Mouse (Mus musculus): ENCODE results near the gene Pigk. TPM values are rescaled to one million over a fixed set of nuclear protein-coding genes. Genes with fewer than 3 reads are reported as not detected.

Gene Pigk
- polyA plus RNA-seq, 1 experiment = 38.6 TPM

- no peak for TF ChIP-seq POLR2A (IDR thresholded peaks at IDR 0.05; ENCODE audit: borderline replicate concordance, low read depth, low read length)
- TF ChIP-seq CTCF (IDR thresholded peaks at IDR 0.05; ENCODE audit: low read depth, low read length) = no peak
These were observed 166.4 kb downstream of the Pigk start for GRCm38 (mm10) chr3:152880121-152880835.

GRCm38 (mm10) chr3:152881706-152882105 is 167.8 kb downstream of the Pigk start:
- no peak overlapping the region for H3K4me3 ChIP-seq (ENCODE audit: insufficient read depth, low read length)
- H3K27ac ChIP-seq (ENCODE audit: insufficient read depth, low read depth, low read length) = no peak overlapping the region
- TF ChIP-seq CTCF (IDR thresholded peaks at IDR 0.05; ENCODE audit: low read depth, low read length) = no peak
- no peak for TF ChIP-seq POLR2A (IDR thresholded peaks at IDR 0.05; ENCODE audit: borderline replicate concordance, low read depth, low read length)
- H3K4me1 ChIP-seq (ENCODE audit: control insufficient read depth, insufficient read depth, low read length) = no peaks in the 10 kb centered on the region; the same call in 1 of the 2 replicates

More at GRCm38 (mm10) chr3:152880121-152880835, 166.4 kb downstream of the Pigk start:
- H3K4me1 ChIP-seq (ENCODE audit: control insufficient read depth, insufficient read depth, low read length) = no peaks in the 10 kb centered on the region; the same call in 1 of the 2 replicates
- H3K4me3 ChIP-seq (ENCODE audit: insufficient read depth, low read length) = no peak overlapping the region
- no peak overlapping the region for H3K27ac ChIP-seq (ENCODE audit: insufficient read depth, low read depth, low read length)

GRCm38 (mm10) chr3:152883556-152883955 is 169.7 kb downstream of the Pigk start:
- no peak overlapping the region for H3K4me3 ChIP-seq (ENCODE audit: insufficient read depth, low read length)
- TF ChIP-seq POLR2A (IDR thresholded peaks at IDR 0.05; ENCODE audit: borderline replicate concordance, low read depth, low read length) (no peak), CTCF (IDR thresholded peaks at IDR 0.05; ENCODE audit: low read depth, low read length) (no peak)
- no peak overlapping the region for H3K27ac ChIP-seq (ENCODE audit: insufficient read depth, low read depth, low read length)
- H3K4me1 ChIP-seq (ENCODE audit: control insufficient read depth, insufficient read depth, low read length) = no peaks in the 10 kb centered on the region; the same call in 1 of the 2 replicates

GRCm38 (mm10) chr3:152886749-152887148 is 172.8 kb downstream of the Pigk start:
- Histone ChIP-seq H3K27ac (ENCODE audit: insufficient read depth, low read depth, low read length) (no peak overlapping the region), H3K4me1 (ENCODE audit: control insufficient read depth, insufficient read depth, low read length) (no peaks in the 10 kb centered on the region; the same call in 1 of the 2 replicates), H3K4me3 (ENCODE audit: insufficient read depth, low read length) (no peak overlapping the region)
- TF ChIP-seq POLR2A (IDR thresholded peaks at IDR 0.05; ENCODE audit: borderline replicate concordance, low read depth, low read length) = no peak
- no peak for TF ChIP-seq CTCF (IDR thresholded peaks at IDR 0.05; ENCODE audit: low read depth, low read length)

- Histone ChIP-seq H3K4me3 (ENCODE audit: insufficient read depth, low read length) (no peak overlapping the region), H3K27ac (ENCODE audit: insufficient read depth, low read depth, low read length) (no peak overlapping the region), H3K4me1 (ENCODE audit: control insufficient read depth, insufficient read depth, low read length) (no peaks in the 10 kb centered on the region; the same call in 1 of the 2 replicates)
- TF ChIP-seq CTCF (IDR thresholded peaks at IDR 0.05; ENCODE audit: low read depth, low read length) = no peak
- no peak for TF ChIP-seq POLR2A (IDR thresholded peaks at IDR 0.05; ENCODE audit: borderline replicate concordance, low read depth, low read length)
These were observed 174.2 kb downstream of the Pigk start for GRCm38 (mm10) chr3:152888116-152888515.

GRCm38 (mm10) chr3:152894935-152895334 is 181.0 kb downstream of the Pigk start:
- peak overlapping the region; percentile 21; the same call in 1 of the 2 replicates for H3K27ac ChIP-seq (ENCODE audit: insufficient read depth, low read depth, low read length)
- no peak overlapping the region for H3K4me3 ChIP-seq (ENCODE audit: insufficient read depth, low read length)
- peaks cover 8% of the 10 kb centered on the region for H3K4me1 ChIP-seq (ENCODE audit: control insufficient read depth, insufficient read depth, low read length)
- TF ChIP-seq CTCF (IDR thresholded peaks at IDR 0.05; ENCODE audit: low read depth, low read length) = no peak
- TF ChIP-seq POLR2A (IDR thresholded peaks at IDR 0.05; ENCODE audit: borderline replicate concordance, low read depth, low read length) = no peak

- Histone ChIP-seq H3K4me1 (ENCODE audit: control insufficient read depth, insufficient read depth, low read length) (peaks cover 8% of the 10 kb centered on the region), H3K27ac (ENCODE audit: insufficient read depth, low read depth, low read length) (no peak overlapping the region), H3K4me3 (ENCODE audit: insufficient read depth, low read length) (no peak overlapping the region)
- no peak for TF ChIP-seq POLR2A (IDR thresholded peaks at IDR 0.05; ENCODE audit: borderline replicate concordance, low read depth, low read length)
- TF ChIP-seq CTCF (IDR thresholded peaks at IDR 0.05; ENCODE audit: low read depth, low read length) = no peak
These were observed 182.2 kb downstream of the Pigk start for GRCm38 (mm10) chr3:152896111-152896510.

- Histone ChIP-seq H3K27ac (ENCODE audit: insufficient read depth, low read depth, low read length) (no peak overlapping the region), H3K4me1 (ENCODE audit: control insufficient read depth, insufficient read depth, low read length) (peaks cover 8% of the 10 kb centered on the region), H3K4me3 (ENCODE audit: insufficient read depth, low read length) (no peak overlapping the region)
- no peak for TF ChIP-seq CTCF (IDR thresholded peaks at IDR 0.05; ENCODE audit: low read depth, low read length)
- no peak for TF ChIP-seq POLR2A (IDR thresholded peaks at IDR 0.05; ENCODE audit: borderline replicate concordance, low read depth, low read length)
These were observed 183.3 kb downstream of the Pigk start for GRCm38 (mm10) chr3:152897196-152897595.

GRCm38 (mm10) chr3:152898906-152899305 is 185.0 kb downstream of the Pigk start:
- TF ChIP-seq CTCF (IDR thresholded peaks at IDR 0.05; ENCODE audit: low read depth, low read length) (no peak), POLR2A (IDR thresholded peaks at IDR 0.05; ENCODE audit: borderline replicate concordance, low read depth, low read length) (no peak)
- H3K27ac ChIP-seq (ENCODE audit: insufficient read depth, low read depth, low read length) = no peak overlapping the region
- H3K4me1 ChIP-seq (ENCODE audit: control insufficient read depth, insufficient read depth, low read length) = peaks cover 8% of the 10 kb centered on the region
- no peak overlapping the region for H3K4me3 ChIP-seq (ENCODE audit: insufficient read depth, low read length)

- TF ChIP-seq POLR2A (IDR thresholded peaks at IDR 0.05; ENCODE audit: borderline replicate concordance, low read depth, low read length) (no peak), CTCF (IDR thresholded peaks at IDR 0.05; ENCODE audit: low read depth, low read length) (no peak)
These were observed 191.1 kb downstream of the Pigk start for GRCm38 (mm10) chr3:152905026-152905425.

More at GRCm38 (mm10) chr3:152905026-152905425, 191.1 kb downstream of the Pigk start:
- Histone ChIP-seq H3K4me3 (ENCODE audit: insufficient read depth, low read length) (no peak overlapping the region), H3K27ac (ENCODE audit: insufficient read depth, low read depth, low read length) (no peak overlapping the region), H3K4me1 (ENCODE audit: control insufficient read depth, insufficient read depth, low read length) (peaks cover 5% of the 10 kb centered on the region)

Measured in bone marrow macrophage, adult 2 months (primary cell).